Mouse (Mus musculus): ENCODE data around the gene Lrrc10b.

- TF ChIP-seq CTCF (IDR thresholded peaks at IDR 0.05; ENCODE audit: low read depth) (no peak), EP300 (IDR thresholded peaks at IDR 0.05; ENCODE audit: low read depth) (no peak)
Observed at GRCm38 (mm10) chr19:10482703-10483102, 25.4 kb upstream of the Lrrc10b start, which contains the start of gene Ppp1r32.
